Mouse (Mus musculus): ENCODE data around the gene Ttyh3.

GRCm38 (mm10) chr5:140611611-140612185 is 37.1 kb downstream of the Ttyh3 start:
- TF ChIP-seq CTCF (IDR thresholded peaks at IDR 0.05; ENCODE audit: low read depth) (0 out of 2 replicates have a peak, but pooled peaks have one; percentile 4), EP300 (IDR thresholded peaks at IDR 0.05; ENCODE audit: low read depth) (no peak)
